Mouse (Mus musculus): ENCODE results near the gene Rangrf.
"Not testable (repeated sequence)": the region's sequence is repeated elsewhere in the genome, so short reads cannot be mapped to it uniquely, and the experiment has no call there.

The Rangrf gene

DNA sequence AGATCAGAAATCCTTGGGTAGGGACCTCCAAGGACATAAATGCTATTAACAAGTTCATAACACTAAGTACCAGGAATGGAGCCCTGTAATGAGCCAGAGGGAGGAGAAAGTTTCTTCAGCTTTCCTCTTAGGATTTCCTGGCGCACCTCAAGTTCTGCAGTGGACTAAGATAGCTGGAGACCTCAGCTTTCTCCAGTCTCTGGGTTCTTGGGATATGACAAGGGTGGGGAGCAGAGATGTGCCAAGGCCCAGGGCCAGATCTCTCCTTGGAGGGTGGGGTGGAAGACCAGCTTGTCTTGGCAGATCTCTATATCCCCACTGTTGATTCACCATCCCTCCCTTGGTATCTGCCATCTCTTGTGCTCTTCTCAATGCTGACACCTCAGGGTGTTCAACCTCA, 616 bp upstream of the Rangrf start:
- no peak for DNase-seq

DNA sequence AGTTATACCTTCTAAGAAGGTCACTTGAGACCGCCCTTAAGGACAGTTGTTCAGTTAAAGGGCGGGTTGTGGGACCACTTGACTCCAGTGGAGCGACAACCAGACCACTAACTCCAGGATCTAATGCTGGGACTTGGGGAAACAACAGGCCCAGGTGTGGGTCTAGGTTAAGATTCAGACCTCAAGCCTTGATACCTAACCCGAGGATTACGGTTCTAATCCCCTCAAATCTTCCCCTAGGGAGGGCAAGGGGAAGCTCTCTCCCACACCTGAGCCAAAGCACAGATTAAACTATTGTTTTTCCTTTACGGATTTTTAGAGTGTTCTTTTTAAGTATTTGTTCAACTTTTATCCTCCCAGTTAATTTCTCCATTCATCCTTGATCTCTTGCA, 930 bp downstream of the Rangrf start:
- DNase-seq: no peak

DNA sequence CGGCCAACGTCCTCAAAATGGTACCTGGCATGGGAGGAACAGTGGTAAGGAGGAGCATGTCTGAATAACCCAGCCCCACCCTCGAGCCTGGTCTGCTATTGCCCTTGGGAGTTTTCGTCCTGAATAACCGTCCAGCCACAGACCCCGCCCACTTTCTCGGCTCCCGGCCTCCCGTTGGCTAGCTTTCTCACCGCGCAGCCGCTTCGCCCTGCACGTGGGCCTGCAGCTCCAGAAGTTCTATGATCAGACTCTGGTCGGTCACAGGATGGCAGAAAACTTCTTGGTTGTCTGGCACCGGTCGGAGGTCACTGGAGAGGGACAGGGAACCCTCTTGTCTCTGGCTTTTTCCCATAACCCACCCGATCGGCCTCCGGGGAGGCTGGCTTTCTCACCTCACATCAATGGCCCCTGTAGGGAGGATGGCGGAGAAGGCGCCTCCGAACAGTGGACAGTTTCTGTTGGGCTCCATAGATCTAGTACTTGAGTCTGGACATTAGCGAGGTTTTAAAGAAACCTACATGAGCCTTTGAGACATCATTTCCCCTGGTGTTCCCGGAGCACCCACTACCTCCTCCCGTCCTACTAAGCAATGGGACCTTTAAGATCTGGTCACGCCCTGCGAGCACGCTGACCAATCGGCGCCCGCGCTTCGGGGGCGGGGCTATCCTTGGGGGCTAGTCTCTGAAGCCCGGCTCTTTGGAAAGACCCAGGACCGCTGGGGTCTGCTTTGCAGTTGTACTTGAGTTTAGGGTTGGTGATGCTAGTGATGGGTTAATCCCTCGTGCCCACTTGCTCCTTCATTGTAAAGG, 1.5 kb downstream of the Rangrf start:
- peak; percentile 93 for DNase-seq

DNA sequence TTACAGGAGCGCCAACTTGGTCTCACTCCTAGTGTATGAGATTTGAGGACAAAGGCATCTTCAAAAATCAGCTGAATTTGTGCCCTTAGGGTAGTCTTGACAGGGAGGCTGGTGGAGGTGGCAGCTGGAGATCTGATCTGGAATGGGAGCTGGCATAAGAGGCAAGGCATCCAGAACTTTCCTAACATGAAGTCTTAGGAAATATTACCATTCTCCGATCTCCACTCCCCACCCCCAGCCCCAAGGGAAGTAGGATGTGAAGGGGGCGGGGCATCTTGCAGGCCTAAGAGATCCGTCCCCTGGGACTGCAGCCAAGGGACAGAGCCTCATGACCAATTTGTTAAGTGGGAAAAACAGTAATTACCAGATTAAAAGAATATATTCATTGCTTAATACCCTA, 4.8 kb downstream of the Rangrf start:
- DNase-seq: peak; percentile 69

DNA sequence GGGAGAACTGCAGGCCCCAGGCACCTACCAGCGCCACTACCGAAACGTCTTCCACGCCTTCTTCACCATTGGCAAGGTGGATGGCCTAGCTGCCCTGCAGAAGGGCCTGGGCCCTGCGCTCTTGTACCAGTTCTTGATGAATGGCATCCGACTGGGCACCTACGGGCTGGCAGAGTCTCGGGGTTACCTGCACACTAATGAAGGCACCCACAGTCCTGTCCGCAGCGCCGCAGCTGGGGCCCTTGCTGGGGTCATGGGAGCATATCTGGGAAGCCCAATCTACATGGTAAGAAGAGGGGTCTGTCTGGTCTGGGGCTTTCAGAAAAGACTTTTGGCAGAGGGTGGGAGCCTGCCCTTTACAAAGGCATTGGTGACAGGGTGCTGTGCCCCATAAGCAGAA, 6.2 kb downstream of the Rangrf start:
- no peak for DNase-seq

DNA sequence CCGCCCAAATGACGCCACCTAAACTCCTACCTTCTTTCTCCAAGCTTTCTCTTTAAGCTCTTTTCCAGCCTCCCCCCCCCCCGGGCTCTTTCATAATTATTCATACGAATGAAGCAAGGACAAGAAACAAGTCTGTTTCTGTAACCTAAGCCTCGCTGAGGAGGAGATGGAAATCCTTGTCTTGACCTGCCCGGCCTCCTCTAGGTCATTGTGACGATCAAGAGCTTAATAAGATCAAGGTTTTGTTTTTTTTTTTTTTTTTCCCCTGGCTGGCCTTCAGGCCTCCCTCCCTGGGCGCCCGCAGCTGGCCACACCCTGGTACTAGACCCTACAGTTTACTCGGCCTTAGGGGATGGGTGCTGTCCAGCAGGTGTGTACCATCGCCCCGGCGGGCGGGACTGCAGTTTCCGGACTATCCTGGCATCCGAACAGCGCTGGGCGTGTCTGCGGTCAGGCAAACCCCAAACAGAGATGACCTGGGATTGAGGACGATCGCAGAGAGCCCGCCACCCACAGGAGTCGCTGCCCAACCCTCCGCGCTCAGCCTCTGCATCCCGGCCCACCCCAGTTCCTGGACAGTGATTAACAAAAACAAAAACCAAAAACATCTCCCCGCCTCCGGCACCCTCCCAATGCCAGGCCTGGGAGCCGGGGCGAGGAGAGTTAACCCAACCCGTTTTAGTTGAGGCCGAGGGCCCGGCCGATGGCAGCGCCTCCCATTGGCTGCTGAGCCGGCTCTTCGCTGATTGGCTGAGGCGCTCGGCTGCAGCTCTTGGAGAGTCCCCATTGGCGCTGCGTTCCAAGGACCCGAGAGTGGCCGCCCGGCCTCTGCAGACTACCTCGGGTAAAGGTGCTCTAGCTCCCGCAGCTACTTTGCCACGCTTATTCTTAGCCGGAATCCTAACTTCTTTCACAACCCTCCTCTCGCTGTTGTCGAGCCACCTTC, 7.4 kb downstream of the Rangrf start, which contains the start of gene Slc25a35:
Slc25a35 (plus strand) TSS at position 795 of the 946 bp plus-strand sequence.
- peak; percentile 95 for DNase-seq

DNA sequence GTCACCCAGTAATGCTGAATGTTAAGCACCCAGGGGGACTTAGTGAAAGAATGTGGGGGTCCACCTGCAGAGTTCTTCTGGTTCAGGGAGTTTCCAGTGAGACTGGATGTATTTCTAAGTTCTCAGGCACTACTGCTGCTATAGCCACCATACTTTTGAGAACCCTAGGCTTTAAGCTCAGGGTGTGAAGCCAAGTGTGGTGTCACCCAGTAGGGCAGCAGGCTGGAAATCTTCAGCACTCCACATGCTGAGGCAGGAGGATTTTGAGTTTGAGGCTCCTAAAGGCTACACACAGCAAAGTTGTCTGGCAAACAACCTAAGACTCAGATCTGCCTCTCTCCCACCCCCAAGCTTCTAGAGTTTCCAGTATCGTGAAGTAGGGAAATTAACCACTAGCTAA, 8.4 kb downstream of the Rangrf start:
- no peak for DNase-seq

DNA sequence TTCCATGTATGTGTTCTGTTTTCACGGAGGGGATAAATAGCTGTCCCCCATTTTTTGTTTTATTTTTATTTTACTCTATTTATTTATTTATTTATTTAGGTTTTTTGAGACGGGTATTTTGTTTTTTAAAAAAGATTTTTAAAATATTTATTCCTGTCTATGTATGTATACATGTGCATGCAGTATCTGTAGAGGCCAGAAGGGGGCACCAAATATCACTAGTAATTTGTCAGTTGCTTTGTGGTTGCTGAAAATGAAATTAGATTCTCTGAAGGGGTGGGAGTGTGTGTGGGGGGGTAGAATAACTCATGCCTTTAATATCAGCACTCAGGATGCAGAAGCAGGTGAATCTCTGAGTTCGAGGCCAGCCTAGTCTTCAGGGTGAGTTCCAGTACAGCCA, 9.1 kb downstream of the Rangrf start:
- DNase-seq: peak; percentile 90

DNA sequence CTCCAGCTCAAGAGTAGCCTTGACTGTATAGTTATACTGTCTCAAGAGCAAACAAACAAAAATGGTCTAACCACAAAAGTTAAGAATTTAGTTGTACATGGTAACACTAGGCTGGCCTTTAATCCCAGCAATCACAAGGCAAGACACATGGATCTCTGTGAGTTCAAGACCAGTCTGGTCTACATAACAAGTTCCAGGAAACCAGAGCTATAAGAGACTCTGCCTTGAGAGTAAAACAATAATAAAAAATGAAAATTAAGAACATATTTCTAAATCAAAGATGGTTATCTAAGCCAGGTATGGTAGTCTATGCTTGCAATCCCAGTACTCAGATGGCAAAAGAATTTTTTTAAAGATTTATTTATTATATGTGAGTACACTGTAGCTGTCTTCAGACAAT, 9.9 kb downstream of the Rangrf start:
- no peak for DNase-seq

DNA sequence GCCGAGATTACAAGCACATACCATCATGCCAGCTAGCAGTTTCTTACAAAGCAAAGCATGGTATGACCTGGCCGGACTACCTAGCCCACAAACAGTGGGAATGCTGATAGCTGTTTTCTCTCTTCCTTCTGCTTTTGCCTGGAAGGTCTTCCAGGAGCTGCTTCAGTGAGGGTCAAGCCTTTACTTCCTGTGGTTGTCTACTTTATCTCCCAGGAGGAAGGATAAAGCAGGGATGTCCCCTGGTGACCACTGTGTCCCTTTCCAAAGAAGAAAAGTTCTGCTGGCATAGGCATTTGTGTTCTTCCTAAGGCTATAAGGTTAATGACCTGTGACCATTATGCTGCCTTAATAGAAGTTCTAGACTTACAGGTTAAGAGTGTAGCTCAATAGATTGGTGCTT, 11.6 kb downstream of the Rangrf start:
- no peak for DNase-seq

DNA sequence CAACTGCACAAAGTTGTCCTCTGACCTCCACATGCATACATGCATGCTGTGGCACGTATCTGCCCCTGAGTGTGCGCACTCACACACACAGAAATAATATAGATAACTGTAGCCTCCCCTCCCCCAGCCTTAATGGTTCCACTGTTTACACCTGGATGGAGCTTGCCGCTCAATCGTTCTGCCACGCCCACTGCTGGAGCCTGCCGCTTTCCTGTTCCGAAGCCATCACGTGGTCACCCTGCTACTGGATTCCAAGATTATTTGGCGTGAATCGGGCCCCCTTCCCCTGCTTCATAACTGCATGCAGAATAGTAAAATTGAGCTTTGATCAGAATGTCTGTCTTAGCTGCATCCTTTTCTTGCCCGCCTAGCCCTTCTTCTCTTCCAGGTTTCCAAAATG, 12.8 kb downstream of the Rangrf start:
- DNase-seq: not testable (repeated sequence)

DNA sequence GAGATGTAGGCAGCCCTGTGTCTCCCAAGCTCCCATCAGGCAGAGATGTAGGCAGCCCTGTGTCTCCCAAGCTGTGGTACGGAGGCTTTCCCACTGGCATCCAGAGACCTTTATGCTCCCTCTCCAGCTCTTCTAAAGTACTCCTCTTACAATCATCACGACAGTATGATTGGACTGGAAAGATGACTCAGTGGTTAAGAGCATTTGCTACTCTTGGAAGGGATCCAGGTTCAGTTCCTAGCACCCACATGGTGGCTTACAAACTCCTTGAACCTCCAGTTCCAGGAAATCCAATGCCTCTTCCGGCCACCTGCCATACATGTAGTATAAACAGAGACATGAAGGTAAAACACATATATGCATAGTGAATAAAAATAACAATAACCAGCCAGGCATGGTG, 13.4 kb downstream of the Rangrf start:
- DNase-seq: no peak

DNA sequence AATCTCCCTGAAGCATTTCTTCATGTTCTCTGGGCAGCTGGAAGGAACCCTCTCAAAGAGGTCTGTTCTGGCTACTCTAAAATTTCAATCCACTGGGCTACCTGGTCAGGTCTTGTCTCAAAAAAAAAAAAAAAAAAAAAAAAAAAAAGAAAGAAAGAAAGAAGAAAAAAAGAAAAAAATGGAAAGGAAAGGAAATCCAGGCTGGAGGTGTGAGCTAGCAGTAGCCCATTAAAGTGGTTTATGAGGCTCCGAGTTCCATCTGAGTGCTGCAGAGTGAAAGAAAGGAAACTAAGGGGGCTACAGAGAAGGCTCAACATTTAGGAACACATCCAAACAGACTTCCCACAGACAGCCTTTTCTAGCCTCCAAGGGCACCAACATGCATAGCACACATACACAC, 17.0 kb downstream of the Rangrf start:
- no peak for DNase-seq

DNA sequence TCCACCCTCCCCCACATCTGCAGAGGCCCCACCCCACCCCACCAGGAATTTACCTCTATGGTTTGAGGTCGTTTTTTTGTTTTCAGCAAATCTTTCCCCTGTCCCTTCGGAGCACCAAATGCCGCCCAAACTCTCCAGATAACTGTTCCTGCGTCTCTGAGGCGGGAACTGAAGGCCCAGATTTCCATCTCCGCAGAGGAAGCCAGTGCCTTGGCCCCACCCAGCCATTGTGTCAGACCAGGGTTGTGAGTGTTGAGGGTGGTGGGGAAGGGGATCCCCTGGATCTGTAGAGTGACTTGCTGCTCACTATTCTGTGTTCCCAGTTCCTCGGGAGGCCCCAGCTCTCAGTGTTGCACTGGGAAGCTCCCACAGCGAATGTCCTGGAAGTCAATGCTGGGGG, 17.7 kb downstream of the Rangrf start, which contains the start of gene Arhgef15:
Arhgef15 (minus strand) TSS at position 173 of the 400 bp plus-strand sequence.
- DNase-seq: peak; percentile 68

DNA sequence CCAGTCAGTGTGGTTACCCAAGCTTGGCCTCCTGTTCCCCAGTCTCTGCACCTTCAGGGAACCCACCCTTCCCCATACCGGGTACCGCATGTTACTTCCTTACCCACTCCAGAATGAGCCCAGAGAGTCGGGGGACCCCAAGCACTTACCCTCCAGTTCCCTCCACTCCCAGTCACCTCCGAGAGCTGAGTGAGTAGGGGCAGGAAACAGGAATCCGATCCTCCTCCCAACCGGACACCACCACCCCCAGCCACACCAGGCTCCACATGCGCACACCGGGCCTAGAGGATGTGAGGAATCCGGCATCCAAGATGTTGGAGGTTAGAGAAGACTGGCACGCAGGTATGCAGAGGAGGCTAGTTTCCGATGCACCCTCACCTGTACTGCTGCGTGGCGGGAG, 18.3 kb downstream of the Rangrf start:
- DNase-seq: peak; percentile 61

DNA sequence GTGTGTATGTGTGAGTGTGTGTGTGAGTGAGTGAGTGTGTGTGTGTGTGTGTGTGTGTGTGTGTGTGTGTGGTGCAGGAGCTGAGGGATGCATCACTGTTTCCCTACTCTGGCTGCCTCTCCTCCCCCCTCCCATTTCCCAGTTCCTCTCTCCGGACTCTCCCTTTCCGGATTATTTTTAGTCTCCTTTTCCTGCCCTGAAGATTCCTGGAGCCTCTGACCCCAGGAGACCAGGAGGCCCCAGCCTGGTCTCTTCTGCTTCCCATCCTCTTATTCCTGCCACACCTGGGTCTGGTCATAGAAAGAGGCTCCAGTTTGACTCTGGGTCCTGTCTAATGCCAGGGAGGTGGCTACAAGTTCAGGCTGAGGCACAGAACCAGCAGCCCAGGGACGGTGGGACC, 18.9 kb downstream of the Rangrf start:
- DNase-seq: peak; percentile 74

DNA sequence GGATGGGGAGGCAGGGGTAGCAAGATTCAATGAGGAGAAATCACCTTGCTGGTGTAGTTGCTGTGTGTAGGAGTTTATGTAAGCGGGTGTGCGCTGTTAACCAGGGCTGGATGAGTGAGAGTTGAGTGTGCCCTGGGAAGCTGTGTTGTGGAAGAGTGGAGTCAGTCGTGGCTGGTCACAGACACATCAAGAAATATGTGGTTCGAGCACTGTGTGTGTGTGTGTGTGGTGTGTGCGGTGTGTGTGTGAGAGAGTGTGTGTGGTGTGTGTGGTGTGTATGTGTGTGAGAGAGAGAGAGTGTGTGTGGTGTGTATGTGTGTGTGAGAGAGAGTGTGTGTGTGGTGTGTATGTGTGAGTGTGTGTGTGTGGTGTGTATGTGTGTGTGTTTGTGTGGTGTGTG, 19.5 kb downstream of the Rangrf start:
- no peak for DNase-seq

DNA sequence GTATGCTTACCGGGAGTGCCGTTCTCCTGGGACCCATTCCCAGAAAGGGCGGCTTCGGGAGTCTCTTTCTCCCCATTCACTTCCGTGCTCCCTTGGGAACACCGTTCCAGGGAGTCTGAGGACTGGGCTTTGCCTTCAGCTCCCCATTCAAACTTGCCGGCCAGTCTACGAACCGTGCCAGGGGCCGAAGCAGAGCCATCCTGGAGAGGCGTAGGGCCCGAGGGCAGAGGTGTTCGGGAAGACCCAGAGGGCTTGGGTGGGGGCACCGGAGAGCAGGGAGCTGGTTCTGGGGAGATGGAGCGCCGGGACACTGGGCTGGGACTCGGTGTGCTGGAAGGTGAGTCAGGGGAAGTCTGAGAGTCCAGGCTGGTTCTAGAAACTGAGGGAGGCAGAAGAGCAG, 20.6 kb downstream of the Rangrf start:
- DNase-seq: no peak

DNA sequence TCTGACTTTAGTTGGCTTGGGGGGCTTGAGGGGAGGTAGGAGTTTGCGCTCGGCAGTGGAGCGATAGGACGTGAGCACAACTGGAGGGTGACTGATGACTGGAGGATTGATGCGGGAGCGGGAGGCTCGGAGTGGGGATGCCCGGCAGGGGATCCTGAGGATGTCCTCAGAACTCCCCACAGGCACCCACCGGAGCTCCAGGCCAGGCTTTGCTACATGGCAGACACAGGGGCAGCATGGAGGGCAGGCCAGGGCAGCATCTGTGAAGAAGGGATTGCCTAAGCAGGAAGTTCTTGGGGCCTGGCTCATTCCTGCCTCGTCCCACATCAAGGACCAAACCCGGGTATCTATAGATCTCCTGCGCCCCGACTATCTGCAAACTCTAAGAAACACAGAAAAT, 21.1 kb downstream of the Rangrf start:
- no peak for DNase-seq

DNA sequence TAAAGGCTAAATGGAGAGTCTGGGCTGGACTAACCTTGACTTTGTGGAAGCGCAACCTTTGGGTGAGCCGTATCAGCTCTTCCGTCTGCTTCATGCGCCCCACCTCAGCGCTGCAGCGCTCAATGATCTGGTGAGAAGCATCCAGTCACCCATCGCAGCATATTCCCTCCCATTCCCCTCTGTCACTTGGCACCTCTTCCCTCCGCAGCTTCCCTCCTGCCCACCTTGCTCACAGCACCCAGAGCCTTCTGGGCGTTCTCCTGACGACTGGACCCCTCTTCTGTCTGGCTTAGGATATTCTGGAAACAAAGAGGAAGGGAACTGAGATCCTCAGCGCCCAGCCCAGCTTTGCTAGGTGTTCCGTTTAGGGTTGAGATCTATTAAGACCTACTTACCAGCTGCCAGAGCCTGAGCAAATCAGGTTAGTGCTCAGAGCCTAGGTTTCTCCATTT, 27.4 kb downstream of the Rangrf start:
- no peak for DNase-seq

DNA sequence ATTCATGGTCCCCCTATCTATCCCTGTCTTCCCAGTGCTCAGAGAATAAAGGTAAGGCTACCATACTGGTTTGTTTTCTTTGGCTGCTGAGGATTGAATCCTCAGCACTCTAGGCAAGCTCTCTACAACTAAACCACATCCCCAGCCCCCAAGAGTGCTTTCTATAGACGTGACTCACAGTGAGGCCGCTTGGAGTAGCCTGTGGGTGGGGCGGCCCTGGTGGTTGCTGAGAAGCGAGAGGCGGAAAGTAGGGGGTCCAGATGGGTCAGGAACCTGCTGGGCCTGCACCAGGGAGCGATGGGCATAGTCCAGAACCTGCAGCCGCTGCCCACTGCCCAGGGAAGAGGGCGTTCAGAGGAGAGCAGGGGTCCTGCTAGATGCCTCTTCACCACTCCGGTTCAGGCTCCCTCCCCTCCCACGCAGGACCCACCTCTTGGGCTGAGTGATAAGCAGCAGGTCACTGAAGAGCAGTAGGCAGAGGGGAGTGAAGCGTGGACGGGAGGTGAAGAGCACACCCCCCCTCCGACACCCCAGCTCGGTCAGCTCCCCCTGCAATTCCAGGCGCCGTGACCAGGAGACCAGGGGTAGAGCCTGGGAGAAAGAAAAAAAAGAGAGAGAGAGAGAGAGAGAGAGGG, 28.1 kb downstream of the Rangrf start:
- no peak for DNase-seq

DNA sequence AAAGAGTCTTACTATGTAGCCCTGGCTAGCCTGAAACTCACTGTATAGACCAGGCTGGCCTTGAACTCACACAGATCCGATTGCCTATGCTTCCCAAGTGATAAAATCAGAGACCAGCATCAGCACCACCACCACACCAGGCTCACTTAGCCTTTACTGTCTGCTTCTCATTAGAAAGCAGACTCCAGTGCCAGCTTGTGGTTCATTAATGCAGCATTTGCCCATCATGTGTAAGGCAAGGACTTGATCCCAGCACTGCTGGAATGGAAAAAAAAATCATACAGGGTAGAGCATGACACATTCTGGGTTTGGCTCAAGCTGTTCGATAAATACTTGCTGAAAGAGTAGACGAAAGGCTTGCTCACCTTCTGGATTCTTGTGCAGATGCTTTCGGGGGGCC, 29.0 kb downstream of the Rangrf start:
- DNase-seq: no peak

DNA sequence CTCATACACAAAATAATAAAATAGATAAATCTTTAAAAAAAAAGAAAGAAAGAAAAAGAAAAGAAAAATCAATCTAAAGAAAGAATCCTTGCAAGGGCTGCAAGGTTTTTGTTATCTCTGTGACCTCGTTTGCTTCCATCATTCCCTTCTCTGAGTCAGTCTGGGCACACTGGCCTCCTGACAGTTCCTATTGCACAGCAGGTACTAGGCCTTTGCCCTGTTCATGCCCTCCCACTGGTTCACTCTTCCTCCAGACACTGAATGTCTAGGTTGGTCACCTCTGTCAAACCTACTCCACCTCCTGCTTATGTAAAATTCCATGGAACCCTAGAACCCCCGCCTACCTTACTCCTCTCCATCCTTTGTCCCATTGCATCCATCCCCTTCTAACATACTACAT, 29.7 kb downstream of the Rangrf start:
- DNase-seq: no peak

All from lung, postnatal 36 days (tissue).